Mouse (Mus musculus): ENCODE measurements around the gene Actn1. TPM values are rescaled to one million over a fixed set of nuclear protein-coding genes. Genes with fewer than 3 reads are reported as not detected.
A peak's percentile ranks its signal among the peaks of the same experiment; 100 is the strongest.

Gene Actn1
- polyA plus RNA-seq, 1 experiment = 408 TPM

GRCm38 (mm10) chr12:80229010-80229800, 31.0 kb downstream of the Actn1 start:
- peak overlapping the region; percentile 85 for H3K4me3 ChIP-seq (replicated peaks)
- H3K4me1 ChIP-seq = peaks cover 88% of the 10 kb centered on the region

GRCm38 (mm10) chr12:80228356-80228755, 31.8 kb downstream of the Actn1 start:
- peaks cover 91% of the 10 kb centered on the region for H3K4me1 ChIP-seq
- peak overlapping the region; percentile 72 for H3K4me3 ChIP-seq (replicated peaks)
- H3K9me3 ChIP-seq = no peaks in the 10 kb centered on the region
- peaks cover 46% of the 10 kb centered on the region for H3K36me3 ChIP-seq (replicated peaks; ENCODE audit: low read length)
- no peak for TF ChIP-seq FLI1 (IDR thresholded peaks at IDR 0.05; ENCODE audit: low read length)
- no peak for TF ChIP-seq GATA1 (IDR thresholded peaks at IDR 0.05; ENCODE audit: borderline replicate concordance, low read length)
- H3K27me3 ChIP-seq (replicated peaks) = no peaks in the 10 kb centered on the region

More at GRCm38 (mm10) chr12:80229010-80229800, 31.0 kb downstream of the Actn1 start:
- TF ChIP-seq GATA1 (IDR thresholded peaks at IDR 0.05; ENCODE audit: borderline replicate concordance, low read length) = no peak
- TF ChIP-seq FLI1 (IDR thresholded peaks at IDR 0.05; ENCODE audit: low read length) = no peak
- H3K9me3 ChIP-seq = no peaks in the 10 kb centered on the region
- no peaks in the 10 kb centered on the region for H3K27me3 ChIP-seq (replicated peaks)
- peaks cover 44% of the 10 kb centered on the region for H3K36me3 ChIP-seq (replicated peaks; ENCODE audit: low read length)

- H3K4me1 ChIP-seq = peaks cover 93% of the 10 kb centered on the region
Observed at GRCm38 (mm10) chr12:80227835-80228234, 32.3 kb downstream of the Actn1 start.

GRCm38 (mm10) chr12:80226101-80226500, 34.1 kb downstream of the Actn1 start:
- Histone ChIP-seq H3K36me3 (replicated peaks; ENCODE audit: low read length) (peaks cover 59% of the 10 kb centered on the region), H3K9me3 (no peaks in the 10 kb centered on the region), H3K4me1 (peaks cover 92% of the 10 kb centered on the region), H3K27me3 (replicated peaks) (peaks cover 3% of the 10 kb centered on the region), H3K4me3 (replicated peaks) (no peak overlapping the region)
- TF ChIP-seq GATA1 (IDR thresholded peaks at IDR 0.05; ENCODE audit: borderline replicate concordance, low read length) (no peak), FLI1 (IDR thresholded peaks at IDR 0.05; ENCODE audit: low read length) (no peak)

More at GRCm38 (mm10) chr12:80227835-80228234, 32.3 kb downstream of the Actn1 start:
- H3K9me3 ChIP-seq = no peaks in the 10 kb centered on the region
- TF ChIP-seq GATA1 (IDR thresholded peaks at IDR 0.05; ENCODE audit: borderline replicate concordance, low read length) = no peak
- peaks cover 48% of the 10 kb centered on the region for H3K36me3 ChIP-seq (replicated peaks; ENCODE audit: low read length)
- no peak overlapping the region for H3K4me3 ChIP-seq (replicated peaks)
- no peaks in the 10 kb centered on the region for H3K27me3 ChIP-seq (replicated peaks)

- peaks cover 72% of the 10 kb centered on the region for H3K36me3 ChIP-seq (replicated peaks; ENCODE audit: low read length)
- peaks cover 88% of the 10 kb centered on the region for H3K4me1 ChIP-seq
- TF ChIP-seq GATA1 (IDR thresholded peaks at IDR 0.05; ENCODE audit: borderline replicate concordance, low read length) (no peak), FLI1 (IDR thresholded peaks at IDR 0.05; ENCODE audit: low read length) (no peak)
- no peak overlapping the region for H3K4me3 ChIP-seq (replicated peaks)
- H3K27me3 ChIP-seq (replicated peaks) = peaks cover 3% of the 10 kb centered on the region
- H3K9me3 ChIP-seq = no peaks in the 10 kb centered on the region
Observed at GRCm38 (mm10) chr12:80224241-80224731, 35.9 kb downstream of the Actn1 start.

GRCm38 (mm10) chr12:80223511-80223910, 36.7 kb downstream of the Actn1 start:
- no peak overlapping the region for H3K4me3 ChIP-seq (replicated peaks)
- H3K9me3 ChIP-seq = no peaks in the 10 kb centered on the region
- peaks cover 3% of the 10 kb centered on the region for H3K27me3 ChIP-seq (replicated peaks)
- TF ChIP-seq FLI1 (IDR thresholded peaks at IDR 0.05; ENCODE audit: low read length) (no peak), GATA1 (IDR thresholded peaks at IDR 0.05; ENCODE audit: borderline replicate concordance, low read length) (no peak)
- H3K36me3 ChIP-seq (replicated peaks; ENCODE audit: low read length) = peaks cover 72% of the 10 kb centered on the region
- peaks cover 88% of the 10 kb centered on the region for H3K4me1 ChIP-seq

GRCm38 (mm10) chr12:80222473-80222872, 37.7 kb downstream of the Actn1 start:
- TF ChIP-seq FLI1 (IDR thresholded peaks at IDR 0.05; ENCODE audit: low read length) = no peak
- TF ChIP-seq GATA1 (IDR thresholded peaks at IDR 0.05; ENCODE audit: borderline replicate concordance, low read length) = no peak
- H3K27me3 ChIP-seq (replicated peaks) = peaks cover 3% of the 10 kb centered on the region
- H3K9me3 ChIP-seq = no peaks in the 10 kb centered on the region
- peaks cover 88% of the 10 kb centered on the region for H3K4me1 ChIP-seq
- H3K36me3 ChIP-seq (replicated peaks; ENCODE audit: low read length) = peaks cover 74% of the 10 kb centered on the region
- H3K4me3 ChIP-seq (replicated peaks) = no peak overlapping the region

GRCm38 (mm10) chr12:80220260-80221038, 39.7 kb downstream of the Actn1 start:
- peaks cover 3% of the 10 kb centered on the region for H3K27me3 ChIP-seq (replicated peaks)
- H3K4me1 ChIP-seq = peaks cover 90% of the 10 kb centered on the region
- no peaks in the 10 kb centered on the region for H3K9me3 ChIP-seq
- no peak overlapping the region for H3K4me3 ChIP-seq (replicated peaks)
- peaks cover 61% of the 10 kb centered on the region for H3K36me3 ChIP-seq (replicated peaks; ENCODE audit: low read length)
- TF ChIP-seq GATA1 (IDR thresholded peaks at IDR 0.05; ENCODE audit: borderline replicate concordance, low read length) (no peak), FLI1 (IDR thresholded peaks at IDR 0.05; ENCODE audit: low read length) (no peak)

- H3K27me3 ChIP-seq (replicated peaks) = peaks cover 3% of the 10 kb centered on the region
- peaks cover 94% of the 10 kb centered on the region for H3K4me1 ChIP-seq
- TF ChIP-seq GATA1 (IDR thresholded peaks at IDR 0.05; ENCODE audit: borderline replicate concordance, low read length) (no peak), FLI1 (IDR thresholded peaks at IDR 0.05; ENCODE audit: low read length) (no peak)
- peaks cover 57% of the 10 kb centered on the region for H3K36me3 ChIP-seq (replicated peaks; ENCODE audit: low read length)
- H3K9me3 ChIP-seq = no peaks in the 10 kb centered on the region
- no peak overlapping the region for H3K4me3 ChIP-seq (replicated peaks)
Observed at GRCm38 (mm10) chr12:80218784-80219183, 41.4 kb downstream of the Actn1 start.
